Mouse (Mus musculus): ENCODE measurements around the gene Spata13. TPM values are rescaled to one million over a fixed set of nuclear protein-coding genes. Genes with fewer than 3 reads are reported as not detected.

Spata13 gene
- total RNA-seq (2021): 10 to 100 TPM in 1 of 2 experiments, 1 to 10 TPM in 1; 9.9 to 19.5 TPM
- long read RNA-seq, experiment 1, partial matches to known transcripts: 2 of 7 reads
- long read RNA-seq, experiment 1, other reads (novel, unspliced or antisense): 5 of 7 reads
- long read RNA-seq, experiment 2, full-length matches to known transcripts: 1 of 7 reads
- long read RNA-seq, experiment 2, partial matches to known transcripts: 4 of 7 reads
- long read RNA-seq, experiment 2, other reads (novel, unspliced or antisense): 2 of 7 reads

- peak; percentile 77 for DNase-seq
These were observed at the start of gene Spata13 for GRCm38 (mm10) chr14:60633961-60634864. TSS of gene Spata13 (plus strand) at chr14:60634001.

GRCm38 (mm10) chr14:60586687-60587453 lies 46.9 kb upstream of the Spata13 start:
- DNase-seq: no peak

- no peak for DNase-seq
These were observed 44.8 kb upstream of the Spata13 start for GRCm38 (mm10) chr14:60589001-60589400.

- no peak for DNase-seq
These were observed 41.5 kb upstream of the Spata13 start for GRCm38 (mm10) chr14:60592339-60592738.

DNA sequence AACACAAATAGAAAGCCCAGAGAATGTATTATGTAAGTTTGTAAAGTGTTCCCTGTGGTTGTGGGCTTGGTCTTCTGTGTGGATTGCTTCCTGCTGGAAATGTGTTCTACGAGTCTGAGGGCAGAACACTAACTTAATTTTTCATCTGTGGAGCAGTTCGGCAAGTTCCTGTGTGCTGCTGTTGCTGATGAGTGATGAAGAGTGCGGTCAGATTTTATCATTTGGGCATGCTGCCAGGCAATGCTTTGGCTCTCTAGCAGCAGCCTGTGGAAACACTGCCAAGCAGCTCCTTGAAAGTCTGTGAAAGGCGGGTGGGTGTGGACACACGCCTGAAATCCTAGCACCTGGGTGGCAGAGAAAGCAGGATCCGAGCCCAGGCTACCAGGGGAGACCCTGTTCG lies 41.0 kb upstream of the Spata13 start:
- DNase-seq: no peak

GRCm38 (mm10) chr14:60597571-60597970 lies 36.2 kb upstream of the Spata13 start:
- no peak for DNase-seq

DNA sequence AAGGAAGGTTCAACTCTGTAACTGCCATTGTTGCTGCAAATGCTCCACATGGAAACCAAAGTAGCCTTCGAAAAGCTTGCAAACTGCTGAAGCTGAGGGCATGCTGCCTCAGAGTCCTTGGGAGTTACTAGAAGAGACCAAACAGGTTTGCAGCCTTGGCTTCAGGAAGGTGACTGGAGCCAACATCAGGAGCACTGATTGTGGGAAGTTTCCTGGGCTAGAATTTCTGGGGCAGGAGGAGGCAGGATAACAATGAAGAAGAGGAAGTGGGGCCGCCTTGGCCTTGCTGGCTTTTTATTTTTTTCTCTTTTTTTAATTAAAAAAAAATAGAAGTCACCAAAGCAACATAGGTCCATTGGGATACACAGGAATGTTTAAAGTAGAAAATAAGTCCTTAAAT lies 34.8 kb upstream of the Spata13 start:
- DNase-seq: no peak

DNA sequence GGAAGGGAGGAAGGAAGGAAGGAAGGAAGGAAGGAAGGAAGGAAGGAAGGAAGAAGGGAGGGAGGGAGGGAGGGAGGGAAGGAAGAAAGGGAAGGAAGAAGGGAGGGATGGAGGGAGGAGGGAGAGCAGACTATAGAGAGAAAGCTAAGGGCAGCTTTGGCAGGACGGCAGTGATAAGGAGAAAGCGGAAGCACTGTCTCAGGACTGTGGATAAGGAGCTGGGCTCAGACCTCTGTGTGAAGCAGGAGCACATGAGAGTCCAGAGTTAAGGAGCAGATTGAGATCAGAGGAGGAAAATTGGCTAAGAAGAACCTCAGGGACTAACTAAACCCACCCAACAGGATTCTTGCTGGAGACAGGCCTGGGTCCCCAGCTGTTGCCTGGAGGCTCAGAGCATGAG lies 28.2 kb upstream of the Spata13 start:
- no peak for DNase-seq

DNA sequence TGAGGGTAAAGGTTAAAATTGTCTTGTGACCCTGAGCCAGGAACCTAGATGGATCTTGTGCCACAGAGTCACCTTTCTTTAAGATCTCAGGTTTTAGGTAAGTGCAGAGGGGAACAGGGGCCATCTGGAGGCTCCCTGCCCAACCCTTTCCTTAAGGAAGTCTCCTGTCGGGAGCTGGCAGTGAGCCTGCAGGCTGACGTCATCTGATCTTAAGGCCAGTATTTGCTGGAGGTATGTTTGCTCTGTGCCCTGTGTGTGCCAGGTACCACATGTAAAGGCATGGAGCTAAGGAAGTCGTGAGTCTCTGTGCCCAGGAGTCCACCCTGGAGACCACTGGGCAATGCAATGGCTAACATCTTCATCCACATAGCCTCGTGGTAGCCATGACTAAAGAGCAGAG lies 27.6 kb upstream of the Spata13 start:
- DNase-seq: no peak

- DNase-seq: no peak
These were observed 26.1 kb upstream of the Spata13 start for GRCm38 (mm10) chr14:60607743-60608142.

- no peak for DNase-seq
These were observed 24.6 kb upstream of the Spata13 start for GRCm38 (mm10) chr14:60609160-60609559.

GRCm38 (mm10) chr14:60612671-60613070 lies 21.1 kb upstream of the Spata13 start:
- no peak for DNase-seq

DNA sequence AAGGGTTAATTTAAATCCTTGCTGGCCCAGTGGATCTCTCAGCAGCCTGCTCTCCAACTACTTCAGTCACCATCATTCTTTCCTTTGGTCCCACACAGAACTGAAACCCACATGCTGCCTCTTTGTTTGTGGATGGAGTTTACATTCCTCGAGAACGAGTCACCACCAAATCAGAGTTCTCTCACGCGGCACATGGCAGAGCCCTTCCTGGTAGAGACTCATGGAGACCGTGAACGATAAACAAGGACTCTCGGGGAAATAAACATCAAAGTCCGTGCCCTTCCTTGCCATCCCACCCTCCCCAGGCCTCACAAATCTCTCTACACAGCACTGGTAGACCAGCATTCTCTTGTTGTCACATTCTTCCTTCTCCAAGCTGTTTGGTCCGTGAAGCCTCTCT lies 12.7 kb upstream of the Spata13 start:
- DNase-seq: no peak

DNA sequence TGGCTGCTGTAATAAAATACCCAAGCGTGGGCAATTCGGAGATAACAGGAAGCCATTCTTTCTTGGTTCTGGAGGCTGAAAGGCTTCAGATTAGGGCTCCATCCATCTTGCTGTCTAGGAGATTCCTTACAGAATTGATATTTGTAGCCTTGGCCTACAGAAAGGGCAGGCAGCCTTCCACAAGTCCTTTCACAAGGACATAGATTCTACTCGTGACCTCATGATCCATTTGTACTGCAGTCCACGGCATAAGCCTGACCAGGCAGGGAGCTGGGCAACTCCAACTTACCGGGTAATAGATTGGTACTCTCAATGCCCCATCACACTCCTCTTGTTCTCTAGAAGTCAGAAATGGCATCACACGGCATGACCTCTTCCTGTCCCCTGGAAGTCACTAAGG lies 8.3 kb upstream of the Spata13 start:
- no peak for DNase-seq

DNA sequence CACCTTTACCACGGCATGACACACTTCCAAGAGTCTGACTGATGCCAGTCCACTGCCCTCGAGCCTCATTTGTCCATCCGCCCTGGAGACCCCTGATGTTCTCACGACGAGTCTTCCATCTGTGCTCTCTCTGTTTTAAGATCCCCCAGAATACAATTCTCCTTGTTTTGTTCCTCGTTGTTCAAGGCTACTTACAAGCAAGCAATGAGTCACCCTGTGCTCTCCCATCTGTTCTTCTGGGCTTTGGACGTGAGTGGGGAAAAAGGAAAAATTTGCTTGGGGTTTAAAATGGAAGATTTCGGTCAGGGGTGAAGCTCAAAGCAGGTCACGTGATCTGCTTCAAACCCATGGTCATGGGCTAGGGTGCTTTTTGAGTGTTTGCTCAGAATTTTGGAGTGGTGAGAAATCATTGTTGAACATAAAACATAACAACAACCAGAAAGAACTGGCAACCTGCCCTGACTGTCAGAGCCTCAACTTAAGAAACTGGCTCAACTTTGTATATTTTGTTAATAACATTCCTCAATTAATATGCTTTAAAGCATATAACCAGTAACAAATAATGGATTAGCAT lies 3.8 kb upstream of the Spata13 start:
- DNase-seq: no peak

- DNase-seq: no peak
These were observed 2.8 kb upstream of the Spata13 start for GRCm38 (mm10) chr14:60630981-60631380.

DNA sequence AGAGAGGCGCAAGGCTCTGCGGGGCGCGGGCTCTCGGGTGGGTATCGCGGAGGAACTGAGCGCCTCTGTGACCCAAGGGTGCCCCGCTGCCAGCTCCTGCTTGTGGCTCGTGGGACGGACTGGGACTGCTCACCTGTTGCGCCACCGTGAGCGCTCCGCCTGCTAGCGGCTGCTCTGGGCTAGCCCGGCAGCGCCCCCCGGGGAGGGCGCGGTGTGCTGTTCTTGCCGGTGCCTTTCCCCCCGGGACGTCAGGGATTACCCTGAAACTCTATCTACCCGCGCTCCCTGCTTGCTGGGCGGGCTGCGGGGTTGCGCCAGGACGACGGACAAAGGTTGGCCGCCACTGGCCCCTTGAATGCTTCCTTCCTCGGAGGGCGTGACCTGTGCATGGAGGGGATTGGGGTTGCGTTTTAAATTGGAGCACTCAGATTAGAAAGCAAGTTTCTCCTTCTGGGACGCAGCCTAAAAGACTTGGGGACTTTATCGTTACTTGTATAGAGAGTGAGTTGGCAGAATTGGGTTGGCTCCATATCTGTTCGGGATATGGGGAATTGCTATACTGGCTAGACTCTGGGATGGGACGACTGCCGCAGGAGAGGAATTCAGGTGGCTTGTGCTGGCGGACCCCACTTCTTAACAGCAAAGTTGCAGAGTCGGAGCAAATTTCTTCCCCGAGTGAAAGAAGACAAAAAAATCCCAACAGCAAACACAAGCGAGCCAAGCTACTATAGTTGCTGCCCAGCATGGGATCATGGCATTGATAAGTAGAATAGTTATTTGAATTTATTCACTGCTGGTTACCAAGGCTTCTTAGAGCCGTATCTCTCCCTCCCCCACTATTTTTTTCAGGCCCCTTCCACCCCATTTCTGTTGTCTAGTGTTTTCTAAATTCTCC lies 1.3 kb downstream of the Spata13 start:
- peak; percentile 45 for DNase-seq

DNA sequence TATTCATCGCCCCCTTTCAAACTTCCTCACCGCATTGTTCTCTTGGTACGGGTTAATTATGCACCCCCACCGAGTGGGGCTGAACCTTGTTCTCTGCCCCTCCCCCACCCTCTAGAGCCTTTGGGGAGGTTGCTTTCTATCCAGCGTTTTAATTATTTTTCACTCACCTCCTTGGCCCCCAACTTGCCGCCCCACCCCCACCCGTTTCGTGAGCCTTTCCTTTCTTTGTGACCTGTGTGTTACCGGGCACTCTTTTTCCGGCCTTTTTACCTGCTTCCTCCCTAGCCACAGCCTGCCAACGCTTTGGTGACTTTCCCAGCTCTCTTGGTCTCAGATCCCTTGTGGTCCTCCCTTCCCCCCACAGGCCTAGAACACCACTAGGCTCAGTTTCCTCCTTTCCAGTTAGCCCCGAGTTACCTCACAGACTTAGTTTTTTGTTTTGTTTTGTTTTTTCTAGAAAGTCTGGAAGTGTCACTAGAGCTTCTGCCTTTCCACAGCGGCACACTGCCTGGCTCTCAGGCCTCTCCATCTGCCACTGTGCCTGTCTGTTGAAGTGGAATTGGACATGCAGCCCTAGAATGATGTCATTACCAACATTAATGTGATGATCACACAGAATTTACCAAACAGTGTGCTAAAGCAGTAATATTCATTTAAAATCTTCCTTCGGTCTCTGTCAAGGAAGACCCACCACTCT lies 2.3 kb downstream of the Spata13 start:
- no peak for DNase-seq

- no peak for DNase-seq
These were observed 2.8 kb downstream of the Spata13 start for GRCm38 (mm10) chr14:60636608-60636980.

GRCm38 (mm10) chr14:60636996-60637395 lies 3.2 kb downstream of the Spata13 start:
- DNase-seq: no peak

DNA sequence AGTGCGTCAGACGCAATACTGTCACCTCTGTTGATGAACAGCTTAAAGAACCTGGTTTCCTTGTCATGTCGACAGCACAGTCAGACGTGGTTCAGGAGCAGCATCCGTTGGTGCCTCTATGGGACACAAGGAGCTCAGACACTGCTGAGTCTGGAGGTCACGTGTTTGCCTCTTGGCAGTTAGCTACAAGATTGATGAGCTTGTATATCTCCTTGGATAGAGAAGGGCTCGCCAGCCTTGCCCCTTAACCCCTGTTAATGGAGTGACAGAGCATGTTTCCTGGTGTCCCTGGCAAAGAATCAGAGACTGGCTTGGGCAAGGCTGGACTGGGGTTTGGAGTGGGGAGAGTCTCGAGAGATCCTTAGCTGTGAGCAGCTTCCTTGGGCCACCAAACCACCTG lies 4.4 kb downstream of the Spata13 start:
- DNase-seq: no peak

All from gastrocnemius, postnatal 10 days (tissue).